Mouse (Mus musculus) right cerebral cortex, adult 2 months (tissue): ENCODE data around the gene Tnrc6a.
A peak's percentile ranks its signal among the peaks of the same experiment; 100 is the strongest.

Experiments used
- DNase-seq, 2 experiments: peaks; one replicate each; pipeline ENCODE4 v3.0.0; 2021 to 2022; ENCODE audit warnings: low spot score in 2 of 2

The Tnrc6a gene

GRCm38 (mm10) chr7:123189762-123190161, 66.1 kb downstream of the Tnrc6a start:
- DNase-seq, result no peak

DNA sequence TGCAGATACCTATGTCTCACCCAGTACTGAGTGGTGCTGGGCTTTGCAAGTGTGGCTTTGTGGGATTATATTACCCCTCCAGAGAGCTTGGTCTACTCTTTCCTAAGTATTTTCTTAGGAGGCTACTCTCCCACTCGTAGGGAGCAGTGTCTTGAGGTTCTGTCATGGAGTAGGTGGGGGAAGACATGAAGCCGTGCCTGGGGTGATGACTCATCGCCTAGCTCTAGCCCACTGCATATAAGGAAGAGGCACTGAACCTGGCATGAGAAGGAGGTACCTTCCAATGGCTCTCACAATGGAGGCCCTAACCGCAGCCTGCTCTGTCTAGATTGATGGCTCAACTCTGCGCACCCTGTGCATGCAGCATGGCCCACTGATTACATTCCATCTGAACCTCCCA, 68.0 kb downstream of the Tnrc6a start:
- DNase-seq, result no peak

DNA sequence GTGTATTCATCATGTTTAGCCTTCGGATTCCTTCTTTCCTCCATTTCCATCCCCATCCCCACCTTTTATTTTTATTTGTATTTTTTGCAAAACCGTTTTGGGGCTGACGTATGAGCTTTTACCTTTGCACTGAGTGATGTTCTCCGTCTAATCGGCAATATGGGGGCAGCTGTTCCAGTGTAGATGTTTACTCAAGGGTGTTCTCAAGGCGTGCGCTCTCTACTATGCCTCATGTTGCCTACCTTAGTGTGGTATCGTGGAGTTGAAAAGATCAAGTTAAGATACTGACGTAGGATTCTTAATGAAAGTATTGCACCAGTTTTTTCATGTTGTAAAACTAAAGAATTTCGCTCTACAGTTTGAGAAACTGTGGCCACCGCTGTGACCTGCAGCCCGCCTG, 69.5 kb downstream of the Tnrc6a start:
- DNase-seq, result no peak

- no peak for DNase-seq
These were observed 71.0 kb downstream of the Tnrc6a start for GRCm38 (mm10) chr7:123194696-123195095.

DNA sequence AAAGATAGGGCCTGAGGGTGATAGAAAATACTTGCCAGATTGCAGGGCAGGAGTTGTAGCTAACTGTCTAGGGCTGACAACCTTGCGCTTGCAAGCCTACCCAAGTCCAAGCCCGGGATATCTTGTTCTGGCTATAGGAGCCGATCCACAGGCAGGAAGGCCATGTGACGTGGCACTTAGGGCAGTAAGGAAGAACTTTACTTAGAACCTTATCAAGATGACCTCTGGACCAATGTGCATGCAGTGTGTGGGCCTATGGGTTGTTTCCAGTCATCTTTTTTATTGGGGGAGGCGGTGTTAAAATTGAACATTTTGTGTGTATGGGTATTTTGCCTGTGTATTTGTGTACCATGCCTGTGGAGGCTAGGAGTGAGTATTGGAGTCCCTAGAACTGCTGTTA, 72.7 kb downstream of the Tnrc6a start:
- DNase-seq, result no peak

GRCm38 (mm10) chr7:123198695-123199094, 75.0 kb downstream of the Tnrc6a start:
- no peak for DNase-seq

DNA sequence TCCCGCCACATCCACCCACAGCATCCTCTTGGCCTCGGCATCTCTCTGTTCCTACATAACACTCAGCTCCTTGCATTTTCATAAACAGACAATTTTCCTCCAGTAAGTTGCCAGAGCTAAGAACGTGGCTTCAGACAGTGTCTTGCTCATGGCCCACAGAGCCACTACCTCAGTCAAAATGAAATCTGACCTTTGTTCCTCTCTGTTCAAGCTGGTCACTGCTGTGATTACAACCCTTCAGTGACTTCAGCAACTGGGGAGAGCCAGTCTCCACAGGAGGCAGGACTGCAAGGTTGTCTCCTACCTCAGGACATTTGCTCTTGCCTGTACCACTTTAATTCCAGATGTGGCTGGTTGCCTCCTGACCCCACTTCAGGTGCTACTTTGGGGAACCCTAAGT, 75.5 kb downstream of the Tnrc6a start:
- DNase-seq, result no peak

DNA sequence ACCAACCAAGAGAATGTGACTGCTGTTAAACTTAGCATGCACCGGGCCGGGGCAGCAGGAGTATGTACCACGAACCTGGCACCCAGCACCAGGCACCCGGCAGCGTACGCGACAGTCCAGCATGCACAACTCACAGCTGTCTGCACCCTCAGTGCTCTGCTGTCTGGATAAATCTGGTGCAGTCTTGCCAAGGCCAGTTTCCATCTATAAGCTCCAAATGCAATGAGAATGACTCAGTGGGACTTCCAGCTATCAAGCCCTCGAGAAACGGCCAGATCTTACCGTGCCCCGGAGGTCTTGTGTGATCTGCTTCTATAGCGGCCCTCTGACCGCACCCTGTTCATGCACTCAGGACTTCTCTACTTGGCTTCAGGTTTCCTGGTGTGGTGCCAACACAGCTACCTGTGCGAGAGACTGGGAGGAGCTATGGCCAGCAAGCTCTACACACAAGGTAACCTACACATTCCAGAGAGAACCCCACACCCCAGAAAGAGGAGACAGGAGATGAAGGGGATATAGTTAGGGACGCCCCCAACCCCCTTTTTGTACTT, 76.0 kb downstream of the Tnrc6a start:
- no peak for DNase-seq

DNA sequence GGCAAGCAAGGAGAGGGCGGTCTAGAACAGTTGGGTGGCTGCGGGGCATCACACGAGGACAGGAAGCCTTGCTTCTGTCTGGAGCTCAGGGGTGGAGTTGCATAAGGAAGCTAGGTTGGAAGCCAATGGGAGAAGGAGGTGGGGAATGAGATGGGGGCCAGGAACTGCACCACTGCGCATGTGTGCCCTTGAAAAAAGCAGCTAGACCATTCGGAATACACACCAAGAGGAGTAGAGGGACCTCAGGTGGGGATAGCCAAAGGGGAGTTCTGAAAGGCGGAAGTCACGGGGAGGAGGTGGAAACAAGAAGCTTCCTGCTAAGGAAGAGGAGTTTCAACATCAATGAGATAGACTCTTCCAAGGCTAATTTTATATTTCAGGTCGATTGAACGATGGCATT, 77.0 kb downstream of the Tnrc6a start:
- DNase-seq, result no peak

DNA sequence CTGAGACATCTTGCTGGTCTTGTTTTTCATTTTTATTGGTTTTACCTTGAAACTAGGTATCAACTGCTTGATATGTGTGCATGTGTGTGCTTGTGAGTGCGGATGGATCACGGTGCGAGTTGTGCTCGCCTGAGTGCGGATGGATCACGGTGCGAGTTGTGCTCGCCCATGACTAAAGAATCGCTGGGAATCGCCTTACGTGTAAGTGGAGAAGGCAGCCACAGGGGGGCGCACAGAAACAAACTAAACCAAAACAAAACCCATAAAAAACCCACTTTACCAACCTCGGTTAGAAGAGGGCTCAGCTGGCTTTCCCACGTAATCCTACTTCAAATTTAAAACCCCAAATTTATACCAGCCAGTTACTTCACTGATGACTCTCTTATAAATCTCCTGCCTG, 81.6 kb downstream of the Tnrc6a start:
- DNase-seq, result peak; percentile 72 to 77

DNA sequence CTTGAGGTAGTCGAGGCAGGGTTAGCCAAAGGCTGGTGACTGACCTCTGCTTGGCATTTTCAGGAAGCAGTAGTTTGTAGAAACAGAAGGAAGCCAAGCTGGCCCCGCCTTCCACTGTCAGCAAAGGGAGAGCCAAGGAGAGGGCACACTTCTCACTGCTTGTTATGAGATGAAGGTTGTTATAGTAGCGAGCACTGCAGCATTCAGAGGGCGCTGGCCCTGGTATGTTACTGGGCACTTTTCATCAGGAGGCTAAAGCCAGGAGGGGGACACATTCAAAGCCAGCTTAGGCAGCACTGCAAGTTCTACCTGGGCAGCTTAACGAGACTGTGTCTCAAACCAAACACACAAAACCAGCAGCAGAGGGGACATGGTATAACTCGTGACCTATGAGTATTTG, 83.9 kb downstream of the Tnrc6a start:
- DNase-seq, result no peak

DNA sequence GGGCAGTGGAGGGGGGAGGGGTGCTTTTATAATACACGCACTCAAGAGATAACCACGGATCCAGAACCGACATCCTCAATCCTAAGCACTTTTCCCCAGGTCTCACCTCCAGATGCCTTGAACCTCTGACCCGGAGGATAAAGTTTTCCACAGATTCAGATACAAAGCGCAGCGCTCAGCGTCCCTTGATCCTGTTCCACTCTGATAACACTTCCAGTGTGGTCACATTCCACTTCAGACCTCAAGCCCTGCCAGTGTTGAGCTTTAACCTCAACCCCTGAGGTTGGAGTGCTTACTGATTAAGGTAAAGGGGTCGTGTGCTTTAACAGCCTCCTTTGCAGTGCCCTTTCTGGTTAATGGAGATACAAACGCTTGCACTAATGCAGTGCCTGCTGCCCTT, 86.2 kb downstream of the Tnrc6a start:
- DNase-seq, result no peak

GRCm38 (mm10) chr7:123211461-123211860, 87.8 kb downstream of the Tnrc6a start:
- DNase-seq, result no peak

DNA sequence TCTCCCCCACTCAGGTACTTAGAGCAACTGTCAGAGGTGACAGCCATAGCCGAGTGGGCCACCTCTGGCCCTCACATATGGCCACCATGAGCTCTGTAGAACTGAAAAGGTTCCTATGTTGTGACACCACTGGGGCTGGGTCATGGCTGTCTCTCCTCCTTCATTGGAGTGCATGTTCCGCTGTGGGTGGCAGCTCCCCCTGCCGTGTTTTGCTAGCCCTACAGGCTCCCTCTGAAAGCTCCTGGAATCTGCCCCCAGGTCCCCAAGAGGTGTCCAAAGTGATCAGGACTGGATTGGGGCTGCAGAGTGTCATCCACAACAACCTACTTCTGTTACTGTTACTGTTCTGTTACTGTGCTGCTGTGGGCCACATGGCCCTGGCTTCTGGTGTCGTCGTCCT, 88.6 kb downstream of the Tnrc6a start:
- no peak for DNase-seq

DNA sequence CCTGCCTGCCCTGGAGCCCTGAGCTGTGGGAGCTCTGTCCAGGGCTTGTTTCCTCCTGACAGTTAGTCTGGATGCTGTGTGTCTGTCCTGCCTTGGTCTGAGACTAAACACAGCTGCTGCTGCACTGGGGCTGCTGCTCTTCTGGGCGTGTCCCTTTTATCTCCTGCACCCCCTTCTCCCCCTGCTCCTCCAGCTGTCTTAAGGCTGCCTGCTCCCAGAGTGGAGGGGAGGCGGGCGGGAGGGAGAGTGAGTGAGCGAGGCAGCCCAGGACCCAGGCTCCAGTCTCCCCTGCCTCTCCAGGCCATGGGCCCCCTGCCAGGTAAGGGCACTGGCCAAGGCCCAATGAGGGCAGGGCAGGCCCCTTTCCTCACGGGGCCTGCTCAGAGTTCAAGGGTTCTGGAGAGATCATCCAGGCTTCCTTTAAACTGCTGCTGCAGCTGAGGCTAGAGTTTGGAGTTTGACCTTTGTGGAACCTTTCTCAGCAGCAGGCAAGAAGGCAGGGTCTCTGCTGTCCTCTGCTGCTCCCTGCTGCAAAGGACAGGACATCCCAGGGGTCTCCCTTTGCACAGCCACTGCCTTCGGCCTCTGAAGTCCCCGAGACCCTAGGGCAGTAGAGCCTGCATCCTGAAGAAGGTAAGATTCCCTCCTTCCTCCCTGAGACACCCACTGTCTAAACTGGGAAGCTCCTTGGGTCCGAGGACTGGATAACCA, 90.8 kb downstream of the Tnrc6a start, which contains the start of gene Slc5a11:
Gene Slc5a11, plus strand, starts transcription at position 416 of the 711 bp plus-strand sequence.
- DNase-seq, result no peak

DNA sequence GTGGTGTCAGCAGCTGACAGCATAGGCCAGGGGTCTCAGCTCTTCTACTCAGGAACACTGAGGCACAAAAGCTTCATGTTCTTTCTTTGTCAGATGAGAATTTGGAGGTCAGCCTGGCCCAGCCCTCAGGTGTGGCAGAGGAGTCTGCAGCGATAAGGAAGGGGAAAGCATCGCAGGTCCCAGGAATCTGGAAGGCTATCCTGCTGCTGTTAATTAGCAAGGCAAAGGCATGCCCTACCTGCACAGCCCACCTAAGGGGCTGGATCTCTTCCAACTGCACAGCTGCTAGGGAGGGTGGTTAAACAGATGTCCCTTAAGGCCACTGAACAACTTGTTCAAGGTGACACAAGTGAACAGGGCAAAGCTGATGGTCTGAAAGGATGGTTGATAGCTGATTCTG, 91.5 kb downstream of the Tnrc6a start:
- no peak for DNase-seq

DNA sequence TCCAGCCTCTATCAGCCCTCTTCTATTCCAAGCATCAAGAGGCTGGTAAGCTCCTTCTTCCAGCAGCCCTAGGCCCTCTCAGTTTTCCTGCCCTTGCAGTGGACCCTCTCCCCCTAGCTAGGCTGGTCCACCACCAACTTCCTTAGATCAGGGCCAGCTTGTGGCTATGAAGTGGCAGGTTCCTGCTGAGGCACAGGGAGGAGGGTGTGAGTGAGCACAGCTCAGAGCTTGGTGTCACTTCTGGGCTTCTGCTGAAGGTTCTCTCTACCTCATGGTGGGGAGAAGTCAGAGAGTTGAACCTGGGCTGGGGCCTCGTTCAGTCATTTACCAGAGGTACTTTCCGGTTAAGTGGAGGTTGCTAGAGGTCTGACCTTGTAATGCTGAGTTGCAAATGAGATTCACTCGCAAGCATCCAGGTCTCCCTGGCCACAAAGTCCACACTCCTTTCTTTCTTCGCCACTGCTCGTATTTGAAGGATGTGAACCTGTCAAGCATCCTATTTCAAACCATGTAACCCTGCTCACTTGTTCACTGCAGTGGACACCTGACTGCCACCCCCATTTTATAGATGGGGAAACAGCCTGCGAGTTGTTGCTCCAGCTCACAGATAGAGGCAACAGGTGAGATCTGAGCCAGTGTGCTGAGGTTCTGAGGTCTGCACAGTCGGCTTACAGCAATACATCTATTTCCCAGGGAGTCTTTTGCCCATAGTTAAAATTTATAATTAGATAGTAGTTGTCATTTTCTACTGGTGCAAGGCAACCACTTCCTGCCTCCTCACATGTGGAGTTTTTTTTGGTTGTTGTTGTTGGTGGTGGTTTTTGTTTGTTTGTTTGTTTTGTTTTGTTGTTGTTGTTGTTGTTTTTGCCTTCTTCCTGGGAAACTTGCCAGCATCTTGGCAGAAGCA, 94.0 kb downstream of the Tnrc6a start:
- no peak for DNase-seq

- no peak for DNase-seq
These were observed 94.9 kb downstream of the Tnrc6a start for GRCm38 (mm10) chr7:123218620-123219019.

DNA sequence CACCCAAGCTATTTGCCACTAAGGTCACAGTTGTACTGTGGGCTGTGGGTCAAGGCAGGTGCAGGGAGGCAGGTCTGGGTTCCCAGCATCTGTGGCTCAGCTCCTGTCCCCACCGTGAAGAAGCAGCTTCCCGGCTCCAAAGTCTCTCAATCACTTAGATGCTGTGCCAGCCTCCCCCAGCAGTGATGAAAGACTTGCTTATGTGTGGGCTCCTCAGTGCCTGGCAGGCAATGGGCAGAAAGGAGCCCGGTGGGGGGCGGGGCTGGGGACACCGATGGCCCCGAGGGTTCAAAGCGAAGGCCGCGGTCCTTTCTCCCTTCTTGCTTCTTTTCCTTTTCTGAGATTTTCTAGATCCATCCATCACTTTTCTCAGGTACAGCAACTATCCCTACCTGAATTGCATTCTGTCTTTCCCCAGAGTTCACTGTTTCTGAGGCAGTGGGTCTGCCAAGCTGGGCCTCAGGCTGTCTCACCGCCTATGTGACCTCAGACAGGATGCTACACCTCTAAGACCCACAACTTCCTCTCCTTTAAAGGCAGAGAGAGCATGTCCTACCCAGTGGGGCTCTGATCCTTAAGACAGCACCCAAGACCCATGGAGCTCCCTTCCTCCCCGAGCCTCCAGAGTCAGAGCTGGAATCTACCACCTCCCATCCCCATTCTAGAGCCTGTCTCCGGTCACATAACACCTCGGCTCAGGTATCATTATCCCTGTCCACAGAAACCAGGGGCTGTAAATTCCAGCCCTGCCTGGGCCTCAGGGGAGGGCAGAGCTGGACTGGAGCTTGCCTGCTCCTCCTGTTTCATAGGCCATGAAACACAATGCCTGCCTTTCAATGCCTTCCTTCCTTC, 96.3 kb downstream of the Tnrc6a start:
- no peak for DNase-seq

DNA sequence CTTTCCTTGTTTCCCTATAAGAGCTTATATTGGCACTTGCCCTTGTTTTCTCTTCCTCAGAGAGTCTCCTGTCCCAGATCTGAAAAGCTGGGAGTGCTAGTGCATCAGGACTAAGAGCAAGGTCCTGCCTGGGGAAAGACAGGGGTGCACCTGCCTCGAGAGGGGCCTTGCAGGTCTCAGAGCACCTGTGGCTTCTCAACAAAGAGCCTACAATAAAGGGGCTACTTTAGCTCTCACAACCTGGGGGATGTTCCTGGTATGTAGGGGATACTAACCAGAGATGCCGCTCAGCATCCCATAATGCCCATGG, 96.9 kb downstream of the Tnrc6a start:
- DNase-seq, result no peak

DNA sequence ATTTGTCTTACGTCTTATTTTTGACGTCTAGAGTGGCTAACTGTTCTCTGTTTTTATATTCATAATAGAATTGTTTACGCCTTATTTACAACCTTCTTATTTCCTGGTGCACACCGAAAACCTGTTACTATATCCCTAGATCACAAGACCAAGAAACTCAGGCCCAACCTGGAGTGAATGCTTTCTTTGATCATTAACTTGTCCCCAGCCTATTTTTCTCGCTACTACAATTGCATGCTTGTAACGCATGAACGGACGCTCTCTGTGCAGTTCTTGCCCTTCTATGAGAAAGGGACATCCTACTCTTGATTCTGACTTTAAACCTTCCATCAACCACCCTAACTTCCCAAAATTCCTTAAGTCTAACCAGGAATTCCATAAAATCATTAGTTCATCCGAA, 100.4 kb downstream of the Tnrc6a start:
- DNase-seq, result no peak

GRCm38 (mm10) chr7:123225159-123225558, 101.5 kb downstream of the Tnrc6a start:
- DNase-seq, result no peak
